Mouse (Mus musculus) ovary, postnatal 14 days (tissue): ENCODE measurements at regions not wholly inside any gene's neighbourhood (a gene's known extent, or its start where the extent isn't known, plus 50 kb on each side); places are given as distances from the start of the nearest gene placed in this dataset.

Experiments used
- DNase-seq: peaks from one replicate; pipeline ENCODE4 v3.0.0; 2022; ENCODE audit warnings: low spot score

- no peak for DNase-seq
Measured at GRCm38 (mm10) chr3:34761783-34762182, 111.6 kb downstream of the Sox2 start.

- DNase-seq = no peak
Measured at GRCm38 (mm10) chr3:34764559-34764958, 114.4 kb downstream of the Sox2 start.

- DNase-seq = no peak
Measured at GRCm38 (mm10) chr3:34765151-34765550, 114.9 kb downstream of the Sox2 start.

- no peak for DNase-seq
Measured at GRCm38 (mm10) chr3:34769818-34770217, 119.6 kb downstream of the Sox2 start.

GRCm38 (mm10) chr3:34770271-34770670 lies 120.1 kb downstream of the Sox2 start:
- DNase-seq = no peak

GRCm38 (mm10) chr3:34772035-34772434 lies 121.8 kb downstream of the Sox2 start:
- DNase-seq = no peak

- DNase-seq = no peak
Measured at GRCm38 (mm10) chr3:34773678-34774425, 123.6 kb downstream of the Sox2 start.

GRCm38 (mm10) chr3:34781770-34782169 lies 131.6 kb downstream of the Sox2 start:
- no peak for DNase-seq

GRCm38 (mm10) chr3:34783398-34783797 lies 133.2 kb downstream of the Sox2 start:
- DNase-seq = no peak

GRCm38 (mm10) chr3:34787211-34787610 lies 137.0 kb downstream of the Sox2 start:
- DNase-seq = no peak

- peak; percentile 13 for DNase-seq
Measured at GRCm38 (mm10) chr3:34795103-34795983, 145.1 kb downstream of the Sox2 start.

- no peak for DNase-seq
Measured at GRCm38 (mm10) chr3:34795984-34796266, 145.7 kb downstream of the Sox2 start.

GRCm38 (mm10) chr3:34808833-34809232 lies 158.6 kb downstream of the Sox2 start:
- DNase-seq = no peak

GRCm38 (mm10) chr3:34811753-34812152 lies 161.5 kb downstream of the Sox2 start:
- DNase-seq = no peak

GRCm38 (mm10) chr3:34813046-34813625 lies 162.9 kb downstream of the Sox2 start:
- DNase-seq = no peak

- no peak for DNase-seq
Measured at GRCm38 (mm10) chr3:34825036-34825435, 174.8 kb downstream of the Sox2 start.

GRCm38 (mm10) chr3:34826396-34826795 lies 176.2 kb downstream of the Sox2 start:
- DNase-seq = no peak

GRCm38 (mm10) chr3:34828453-34829206 lies 178.4 kb downstream of the Sox2 start:
- no peak for DNase-seq

GRCm38 (mm10) chr3:34836741-34837267 lies 186.6 kb downstream of the Sox2 start:
- no peak for DNase-seq

- no peak for DNase-seq
Measured at GRCm38 (mm10) chr3:34837644-34838332, 187.6 kb downstream of the Sox2 start.

GRCm38 (mm10) chr3:34860877-34861649 lies 210.9 kb downstream of the Sox2 start:
- DNase-seq = no peak
